Mouse (Mus musculus) lung, postnatal 14 days (tissue): Measurements from ENCODE around the gene Abhd17a.

Source experiments
- DNase-seq: peaks from one replicate; pipeline ENCODE4 v3.0.0; 2021

Abhd17a gene

DNA sequence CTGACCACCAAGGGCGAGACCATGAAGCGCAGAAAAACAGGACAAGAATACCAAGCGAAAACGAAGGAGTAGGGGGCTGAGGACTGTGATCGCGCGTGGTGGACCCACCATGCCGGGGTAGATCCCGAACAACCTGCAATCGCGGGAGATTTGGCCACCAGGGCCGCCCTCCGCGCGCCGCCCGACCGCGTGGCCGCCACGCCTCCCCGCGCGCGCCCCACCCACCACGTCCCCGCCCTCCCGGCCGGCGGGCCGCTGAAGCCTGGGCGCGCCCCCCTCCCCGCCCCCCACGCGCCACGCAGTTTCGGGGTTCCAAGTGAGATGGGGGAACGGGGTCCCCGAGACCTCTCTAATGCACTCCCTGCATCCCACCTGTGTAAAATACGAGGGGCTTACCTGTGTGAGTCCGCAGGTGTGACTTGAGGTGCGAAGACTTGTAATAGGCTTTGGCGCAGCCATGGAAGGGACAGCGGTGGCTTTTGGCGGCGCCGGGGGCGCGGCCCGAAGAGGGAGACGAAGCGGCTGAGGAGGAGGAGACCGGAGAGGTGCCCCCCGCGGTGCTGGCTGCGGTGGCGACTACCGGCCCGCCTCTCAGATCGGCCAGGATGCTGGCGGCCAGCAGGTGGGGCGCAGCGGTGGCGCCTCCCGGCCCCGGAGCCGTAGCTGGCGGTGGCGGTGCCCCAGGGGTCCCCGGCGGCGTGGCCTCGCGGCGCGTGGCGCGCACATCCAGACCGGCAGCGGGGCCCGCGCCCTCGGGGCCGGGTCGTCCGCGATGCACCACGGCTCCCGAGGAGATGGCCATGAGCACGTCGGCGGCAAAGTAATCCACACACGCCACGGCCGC is 13.6 kb downstream of the Abhd17a start:
- peak; percentile 58 for DNase-seq

DNA sequence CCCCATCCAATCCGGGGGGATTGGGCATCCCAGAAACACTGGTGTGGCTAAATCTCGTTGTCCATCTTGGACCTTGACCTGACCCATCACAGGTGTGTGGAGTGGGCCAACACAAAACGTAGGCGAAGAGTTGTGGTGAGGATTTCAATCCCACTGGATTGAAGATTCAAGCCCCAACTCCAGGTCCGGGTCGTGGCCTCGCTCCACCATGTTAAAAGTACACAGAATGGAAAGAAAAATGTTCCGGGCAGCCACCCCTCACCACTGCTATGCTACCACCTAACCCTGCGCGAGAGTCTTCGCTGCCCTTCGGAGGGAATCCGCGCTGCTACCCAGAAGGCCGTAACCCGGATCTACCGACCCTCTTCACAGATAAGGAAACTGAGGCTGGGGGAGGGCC is 14.2 kb downstream of the Abhd17a start:
- no peak for DNase-seq

DNA sequence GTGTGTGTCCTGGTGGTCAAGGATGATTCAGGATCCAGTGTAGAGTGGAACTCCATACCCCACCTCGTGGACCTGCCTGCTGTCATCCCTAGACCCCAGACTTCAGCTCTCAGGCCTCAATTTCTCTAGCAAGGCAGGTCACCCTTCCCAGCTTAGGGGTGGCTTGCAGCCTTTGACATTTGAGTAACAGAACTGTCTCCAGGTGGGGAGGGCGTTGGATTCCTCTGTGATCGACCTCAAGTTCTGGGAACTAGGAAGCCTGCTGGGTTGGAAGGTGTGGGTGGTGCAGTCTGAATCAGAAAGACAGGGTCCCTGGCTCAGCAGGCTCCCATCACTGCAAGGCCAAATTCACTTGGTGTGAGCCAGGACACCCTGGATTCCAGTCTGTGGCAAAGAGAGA is 15.2 kb downstream of the Abhd17a start:
- no peak for DNase-seq

DNA sequence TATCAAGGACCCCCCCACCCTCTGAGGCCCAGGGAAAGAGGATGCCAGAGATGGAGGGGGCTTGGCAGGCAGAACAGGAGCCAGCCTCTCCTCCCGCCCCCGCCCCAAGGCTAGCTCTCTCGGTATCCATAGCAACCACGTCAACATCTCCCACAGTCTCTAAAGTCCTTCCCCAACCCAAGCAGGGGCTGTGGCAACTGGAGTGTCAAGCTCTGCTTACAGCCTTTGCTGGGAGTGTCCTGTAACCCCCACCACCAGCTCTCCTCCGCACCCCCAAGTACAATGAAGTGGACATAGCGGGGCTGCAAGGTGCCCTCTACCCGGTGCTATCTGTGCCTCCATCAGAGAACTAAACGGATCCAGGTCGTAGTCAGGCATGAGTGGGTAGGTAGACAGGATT is 16.2 kb downstream of the Abhd17a start:
- no peak for DNase-seq

DNA sequence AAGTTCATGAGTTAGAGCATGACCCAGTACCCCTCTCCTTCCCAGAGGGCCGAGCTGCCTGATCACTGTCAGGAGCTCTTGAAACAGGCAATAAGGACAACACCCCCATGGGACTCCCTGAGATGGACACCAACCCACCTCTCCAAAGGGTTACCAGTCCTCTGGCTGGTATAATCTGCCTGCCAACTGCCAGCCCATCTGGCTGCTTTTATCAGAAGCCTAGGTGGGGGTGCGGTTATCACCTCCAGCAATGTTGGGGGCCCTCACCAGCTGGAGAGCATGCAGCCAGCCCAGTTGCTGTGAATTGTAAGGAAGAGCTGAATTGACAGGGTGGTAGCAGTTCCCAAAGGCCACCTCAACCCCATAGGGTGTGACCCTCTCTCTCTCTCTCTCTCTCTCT is 17.7 kb downstream of the Abhd17a start:
- no peak for DNase-seq

- DNase-seq, result no peak
These were observed 19.0 kb downstream of the Abhd17a start for GRCm38 (mm10) chr10:80570871-80571836.

- no peak for DNase-seq
These were observed 19.7 kb downstream of the Abhd17a start for GRCm38 (mm10) chr10:80570419-80570818.

DNA sequence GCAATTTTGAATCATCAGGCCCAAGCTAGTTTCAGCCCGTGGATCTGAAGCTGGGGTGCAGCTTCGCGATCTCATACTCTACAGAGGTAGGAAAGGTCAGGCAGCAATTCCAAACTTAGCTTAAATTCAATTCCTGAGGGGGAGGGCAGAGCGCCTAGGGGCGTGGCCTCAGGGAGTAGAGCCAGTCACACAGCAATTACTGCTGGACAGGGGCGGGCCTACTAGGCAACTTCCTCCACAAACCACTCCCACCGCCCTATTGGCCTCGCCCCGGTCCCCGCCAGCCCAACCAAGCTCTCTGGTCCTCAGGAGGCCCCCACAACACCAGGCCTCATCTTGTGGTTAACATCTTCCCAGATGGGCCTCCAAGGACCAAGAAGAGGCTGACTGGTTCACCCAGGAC is 20.5 kb downstream of the Abhd17a start:
- peak; percentile 67 for DNase-seq

DNA sequence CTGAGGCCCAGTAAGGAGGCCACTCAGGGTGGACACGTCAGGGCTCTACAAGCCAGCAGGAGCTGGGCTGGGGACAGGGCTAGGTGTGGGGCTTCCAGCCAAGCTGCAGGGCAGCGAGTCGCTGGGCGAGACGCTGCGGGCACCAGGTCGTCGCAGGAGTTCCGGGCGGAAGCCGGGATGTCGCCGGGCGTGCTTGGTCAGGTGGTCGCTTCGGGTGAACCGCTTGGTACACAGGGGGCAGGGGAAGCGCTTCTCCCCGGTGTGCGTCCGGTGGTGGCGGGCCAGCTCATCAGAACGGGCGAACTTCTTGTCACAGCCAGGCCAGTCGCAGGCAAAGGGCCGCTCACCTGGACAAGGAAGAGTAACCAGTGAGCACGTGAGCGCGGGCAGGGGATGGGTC is 21.3 kb downstream of the Abhd17a start:
- no peak for DNase-seq

DNA sequence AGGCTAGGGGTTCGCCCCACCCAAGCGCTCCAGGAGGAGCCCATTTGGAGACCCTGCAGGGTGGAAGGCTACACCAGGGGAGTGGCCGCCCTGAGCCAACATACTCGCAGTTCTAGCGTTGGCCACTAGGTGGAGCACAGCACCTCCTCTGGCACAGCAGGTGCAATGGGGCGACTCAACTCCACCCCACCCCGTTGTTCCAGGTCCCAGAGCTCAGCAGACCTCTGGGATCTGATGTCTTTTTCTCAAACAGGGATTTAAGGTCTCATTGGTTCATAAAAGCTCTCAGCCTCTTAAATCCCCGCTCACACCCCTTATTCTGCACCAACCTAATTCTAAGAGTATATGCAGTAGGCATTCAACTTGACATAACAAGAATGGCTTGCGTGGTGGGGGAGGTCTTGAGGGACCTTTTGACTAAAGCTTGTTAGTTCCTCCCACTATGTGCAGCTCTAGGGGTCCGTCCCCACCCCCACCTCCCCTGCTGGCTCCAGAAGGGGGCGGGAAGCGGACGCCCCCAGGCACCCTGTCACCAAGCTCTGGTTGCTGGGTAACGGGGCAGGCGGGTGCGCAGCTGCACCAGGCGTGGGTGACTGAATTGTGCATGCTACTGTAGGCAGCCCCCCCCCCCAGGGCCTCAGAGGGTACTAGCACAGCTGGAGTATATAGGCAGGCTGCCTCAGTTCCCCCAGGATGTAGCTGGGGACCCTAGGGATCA is 23.6 kb downstream of the Abhd17a start:
- peak; percentile 94 for DNase-seq

GRCm38 (mm10) chr10:80561116-80561944 is 28.8 kb downstream of the Abhd17a start, which contains the start of gene Rexo1:
TSS of gene Rexo1 (minus strand) at chr10:80561560.
- DNase-seq, result peak; percentile 94

GRCm38 (mm10) chr10:80560621-80561020 is 29.5 kb downstream of the Abhd17a start:
- no peak for DNase-seq

DNA sequence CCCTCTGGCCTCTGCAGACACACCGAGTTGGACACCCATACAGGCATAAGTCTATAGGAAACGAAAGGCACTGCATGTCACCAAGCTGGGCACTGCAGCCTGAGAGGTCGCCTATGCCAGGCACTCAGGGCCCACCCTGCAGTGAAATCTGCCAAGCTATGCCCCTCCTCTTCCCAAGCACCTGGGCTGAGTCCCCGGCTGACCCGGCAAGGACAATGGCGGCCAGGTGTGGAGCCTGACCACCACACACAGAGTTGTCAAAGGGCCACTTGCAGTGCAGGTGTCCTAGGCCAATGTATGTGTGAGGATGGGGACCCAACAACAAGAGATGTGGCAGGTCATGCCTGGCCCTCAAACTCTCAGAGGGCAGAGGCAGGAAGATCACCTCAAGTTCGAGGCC is 30.7 kb downstream of the Abhd17a start:
- DNase-seq, result no peak

GRCm38 (mm10) chr10:80557346-80557965 is 32.7 kb downstream of the Abhd17a start:
- peak; percentile 88 for DNase-seq

DNA sequence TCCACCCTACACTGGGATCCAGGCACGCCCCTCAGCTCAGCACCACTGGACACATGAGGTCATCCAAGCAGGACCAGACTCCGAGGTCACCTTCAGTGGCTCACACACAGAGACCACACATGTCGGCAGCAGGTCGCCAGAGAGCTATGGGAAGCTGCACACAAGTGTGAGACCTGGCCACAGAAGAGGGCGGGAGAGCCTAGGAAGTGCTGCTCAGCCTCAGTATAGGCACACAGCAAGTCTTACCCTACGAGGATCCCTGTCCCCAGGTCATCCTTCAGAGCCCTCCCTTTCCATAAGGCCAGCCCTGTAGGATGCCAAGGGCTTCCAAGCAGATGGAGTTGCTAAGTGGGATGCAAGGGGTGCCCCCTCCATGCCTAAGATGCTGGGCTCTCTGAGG is 36.1 kb downstream of the Abhd17a start:
- DNase-seq, result no peak

GRCm38 (mm10) chr10:80553575-80553974 is 36.6 kb downstream of the Abhd17a start:
- DNase-seq, result no peak

DNA sequence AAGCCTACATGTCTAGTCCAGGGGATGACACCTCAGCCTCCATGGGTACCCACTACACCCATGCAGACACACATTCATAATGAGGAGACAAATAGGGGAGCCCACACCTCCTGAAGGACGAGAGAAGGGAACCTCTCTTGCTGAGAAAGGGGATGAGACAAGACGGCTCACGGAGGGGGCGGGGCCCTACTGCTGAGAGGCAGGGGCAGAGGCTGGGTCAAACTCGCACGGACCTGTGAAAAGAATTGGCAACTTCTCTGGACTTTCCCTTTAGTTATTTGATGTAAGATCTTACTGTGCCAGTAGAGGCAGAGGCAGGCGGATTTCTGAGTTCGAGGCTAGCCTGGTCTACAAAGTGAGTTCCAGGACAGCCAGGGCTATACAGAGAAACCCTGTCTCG is 37.8 kb downstream of the Abhd17a start:
- DNase-seq, result no peak

GRCm38 (mm10) chr10:80549279-80549678 is 40.9 kb downstream of the Abhd17a start:
- no peak for DNase-seq

DNA sequence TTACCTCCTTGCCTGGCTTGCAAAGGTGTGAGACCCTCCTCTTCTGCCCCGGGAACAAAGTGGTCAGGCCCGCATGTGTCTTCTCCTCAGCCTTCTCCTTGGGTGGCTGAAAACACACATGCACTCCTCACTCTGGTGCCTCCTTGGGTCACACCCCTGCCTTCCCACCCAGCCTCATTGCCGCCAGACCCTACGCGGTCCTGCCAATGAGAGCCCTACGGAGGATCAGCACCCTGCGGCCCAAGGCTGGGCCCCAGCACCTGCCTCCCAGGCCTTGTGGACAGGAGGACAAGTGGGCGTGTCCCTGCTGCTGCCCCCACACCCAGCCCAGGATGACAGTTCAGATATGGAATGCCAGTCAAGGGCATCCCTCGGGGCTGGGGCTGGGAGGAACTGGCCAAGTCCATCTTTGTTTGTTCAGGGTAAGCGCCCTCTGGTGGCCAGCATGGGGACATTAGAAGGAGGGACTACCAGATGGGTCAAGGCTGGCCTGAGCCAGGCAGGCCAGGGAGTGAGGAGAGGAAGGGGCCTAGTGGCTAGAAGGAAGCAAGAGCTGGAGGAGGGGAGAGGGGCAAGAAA is 41.6 kb downstream of the Abhd17a start:
- DNase-seq, result peak; percentile 73

DNA sequence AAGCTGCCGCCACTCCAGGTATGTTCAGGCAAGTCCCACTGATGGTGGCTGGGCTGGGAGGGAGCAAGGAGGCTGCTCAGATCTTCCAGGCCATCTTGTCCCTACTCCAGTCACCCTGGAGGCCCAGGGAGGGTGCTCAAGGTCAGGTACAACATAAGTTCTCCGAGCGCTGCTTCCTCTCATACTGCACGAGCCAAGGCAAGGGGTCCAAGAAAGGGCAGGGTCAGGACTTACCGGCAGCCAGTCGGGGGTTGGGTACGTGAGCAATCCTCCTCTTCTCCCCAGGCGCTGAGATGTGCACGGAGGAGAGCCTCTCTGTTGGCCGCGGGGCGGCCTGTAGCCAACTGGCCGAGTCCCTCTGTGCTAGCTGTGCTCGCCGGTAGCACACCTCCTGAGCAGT is 42.6 kb downstream of the Abhd17a start:
- no peak for DNase-seq

GRCm38 (mm10) chr10:80546945-80547344 is 43.2 kb downstream of the Abhd17a start:
- DNase-seq, result no peak
